Mouse (Mus musculus) adrenal gland, adult 8-10 months (tissue): ENCODE data around the gene Bhmt. TPM values are rescaled to one million over a fixed set of nuclear protein-coding genes. Genes with fewer than 3 reads are reported as not detected.
A peak's percentile ranks its signal among the peaks of the same experiment; 100 is the strongest.

Experiments
- DNase-seq: peaks from one replicate; pipeline ENCODE4 v3.0.0; 2022
- total RNA-seq, 4 experiments: library from RNA; stranded (reverse); gene quantifications; 2 replicates each; pipeline ENCODE4 v1.2.4; 2022

The Bhmt gene
- total RNA-seq, result 1 to 10 TPM in 2 of 4 experiments, under 1 TPM in 2; 0.61 to 4.9 (median 1.0) TPM

- DNase-seq, result peak; percentile 7
These were observed at the start of gene Bhmt for GRCm38 (mm10) chr13:93637282-93638245. Gene Bhmt (minus strand): TSS chr13:93637961.

- no peak for DNase-seq
These were observed 49.6 kb upstream of the Bhmt start for GRCm38 (mm10) chr13:93687321-93687720.

GRCm38 (mm10) chr13:93685226-93685625 lies 47.5 kb upstream of the Bhmt start:
- no peak for DNase-seq

- DNase-seq, result no peak
These were observed 45.6 kb upstream of the Bhmt start for GRCm38 (mm10) chr13:93683336-93683735.

GRCm38 (mm10) chr13:93676864-93677263 lies 39.1 kb upstream of the Bhmt start:
- DNase-seq, result no peak

GRCm38 (mm10) chr13:93674131-93674561 lies 36.4 kb upstream of the Bhmt start, which contains the start of the genes Bhmt2 and Dmgdh:
Gene Bhmt2 (minus strand): TSS chr13:93674302.
Gene Dmgdh (plus strand): TSS chr13:93674433.
- DNase-seq, result no peak

GRCm38 (mm10) chr13:93673296-93673695 lies 35.5 kb upstream of the Bhmt start:
- no peak for DNase-seq

- no peak for DNase-seq
These were observed 34.6 kb upstream of the Bhmt start for GRCm38 (mm10) chr13:93672371-93672770.

- DNase-seq, result no peak
These were observed 29.8 kb upstream of the Bhmt start for GRCm38 (mm10) chr13:93667586-93667985.

GRCm38 (mm10) chr13:93657941-93658340 lies 20.2 kb upstream of the Bhmt start:
- no peak for DNase-seq

GRCm38 (mm10) chr13:93653382-93653781 lies 15.6 kb upstream of the Bhmt start:
- no peak for DNase-seq

- DNase-seq, result peak; percentile 54
These were observed 10.8 kb upstream of the Bhmt start for GRCm38 (mm10) chr13:93648387-93649130.

- no peak for DNase-seq
These were observed 1.9 kb upstream of the Bhmt start for GRCm38 (mm10) chr13:93639636-93640035.

- DNase-seq, result no peak
These were observed 1.2 kb downstream of the Bhmt start for GRCm38 (mm10) chr13:93636561-93636960.

- DNase-seq, result no peak
These were observed 4.8 kb downstream of the Bhmt start for GRCm38 (mm10) chr13:93632927-93633326.

GRCm38 (mm10) chr13:93630941-93631705 lies 6.6 kb downstream of the Bhmt start:
- DNase-seq, result no peak

- no peak for DNase-seq
These were observed 8.9 kb downstream of the Bhmt start for GRCm38 (mm10) chr13:93628861-93629260.

- DNase-seq, result no peak
These were observed 23.3 kb downstream of the Bhmt start for GRCm38 (mm10) chr13:93614361-93614948.

- DNase-seq, result no peak
These were observed 24.0 kb downstream of the Bhmt start for GRCm38 (mm10) chr13:93613771-93614170.

- peak; percentile 55 for DNase-seq
These were observed 24.8 kb downstream of the Bhmt start for GRCm38 (mm10) chr13:93612660-93613607.

GRCm38 (mm10) chr13:93608476-93608875 lies 29.3 kb downstream of the Bhmt start:
- no peak for DNase-seq
